Mouse (Mus musculus) liver, adult (tissue): ENCODE measurements at regions not wholly inside any gene's neighbourhood (a gene's known extent, or its start where the extent isn't known, plus 50 kb on each side); places are given as distances from the start of the nearest gene placed in this dataset.

Experiments
- GATA4 ChIP-seq: IDR thresholded peaks from 2 replicates; pipeline ENCODE4 v1.6.1; 2014; ENCODE audit warnings: mild to moderate bottlenecking, low read length; ENCODE audit not compliant: insufficient replicate concordance

DNA sequence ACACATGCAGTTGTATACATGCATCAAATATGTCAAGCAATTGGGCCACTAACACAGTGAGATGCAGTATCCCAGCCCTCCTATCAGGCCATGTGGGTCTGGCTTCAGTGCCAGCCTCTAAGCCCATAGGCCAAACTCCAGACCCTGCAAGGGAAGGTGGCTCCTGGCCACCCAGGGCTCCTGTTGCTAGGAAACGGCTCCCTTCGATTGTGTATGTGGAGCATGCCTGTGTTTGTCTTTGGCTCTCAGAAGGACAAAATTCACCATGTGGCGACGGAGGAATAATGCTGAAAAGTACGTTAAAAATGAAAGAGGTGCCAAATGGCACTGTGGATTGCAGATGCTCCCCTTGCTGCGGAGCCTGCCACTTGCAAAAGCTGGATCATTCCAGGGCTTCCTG, 249.4 kb upstream of the Mki67 start:
- no peak for TF ChIP-seq GATA4

DNA sequence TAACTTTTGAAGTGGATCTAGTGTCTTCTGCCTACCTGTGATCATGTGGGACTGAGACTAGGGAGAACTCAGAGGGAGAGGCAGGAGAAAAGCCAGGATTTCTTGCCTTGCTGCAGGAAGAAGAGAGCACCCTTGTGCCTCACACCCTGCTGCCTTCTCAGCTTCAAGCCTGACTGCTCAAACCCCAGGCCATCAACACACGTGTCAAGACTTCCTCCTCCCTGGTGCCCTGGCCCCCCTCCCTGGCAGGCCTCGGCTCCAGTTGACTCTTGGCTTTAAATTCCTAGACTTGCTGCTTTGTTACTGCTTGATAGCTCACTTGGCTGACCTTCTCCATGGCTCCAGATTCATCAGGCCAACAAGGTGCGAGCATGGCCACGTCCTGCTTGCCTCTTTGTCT, 250.1 kb upstream of the Mki67 start:
- TF ChIP-seq GATA4, result no peak

DNA sequence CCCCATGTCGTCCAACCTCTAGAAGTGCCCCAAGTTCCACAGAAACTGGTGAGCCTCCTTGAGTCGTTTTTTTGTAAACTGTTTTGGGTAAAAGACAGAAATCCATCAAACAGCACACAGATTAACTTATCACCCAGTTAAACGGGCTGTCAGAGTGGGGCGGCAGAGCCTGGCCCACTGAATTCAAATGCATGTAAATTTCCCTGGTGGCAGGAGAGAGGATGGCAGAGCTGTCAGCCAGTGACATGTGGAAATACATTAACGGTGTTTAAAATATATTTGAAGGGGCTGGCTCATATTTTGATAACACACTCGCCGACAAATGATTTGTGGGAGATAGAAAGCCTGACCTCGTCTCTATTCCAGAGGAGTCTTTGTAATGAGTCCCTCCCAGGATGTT, 252.5 kb upstream of the Mki67 start:
- TF ChIP-seq GATA4, result no peak

DNA sequence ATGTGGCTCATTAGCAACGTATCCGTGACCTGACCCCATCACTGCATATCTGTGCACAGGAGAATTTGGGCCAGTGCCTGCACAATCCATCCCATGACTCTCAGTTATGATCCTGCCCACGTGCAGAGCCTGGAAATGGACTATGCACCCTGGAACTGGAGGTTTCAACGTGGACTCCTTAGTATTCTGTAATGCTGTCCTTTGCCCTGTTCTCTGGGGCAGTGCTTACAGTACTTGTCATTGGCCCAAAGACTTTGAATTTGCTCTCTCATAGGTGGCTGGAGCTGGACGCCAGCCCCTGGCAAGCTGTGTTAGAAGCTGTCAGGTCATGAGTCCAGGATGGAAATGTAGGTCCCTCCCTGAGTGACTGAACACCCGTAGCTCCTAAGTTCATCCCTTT, 269.9 kb upstream of the Mki67 start:
- TF ChIP-seq GATA4, result no peak

DNA sequence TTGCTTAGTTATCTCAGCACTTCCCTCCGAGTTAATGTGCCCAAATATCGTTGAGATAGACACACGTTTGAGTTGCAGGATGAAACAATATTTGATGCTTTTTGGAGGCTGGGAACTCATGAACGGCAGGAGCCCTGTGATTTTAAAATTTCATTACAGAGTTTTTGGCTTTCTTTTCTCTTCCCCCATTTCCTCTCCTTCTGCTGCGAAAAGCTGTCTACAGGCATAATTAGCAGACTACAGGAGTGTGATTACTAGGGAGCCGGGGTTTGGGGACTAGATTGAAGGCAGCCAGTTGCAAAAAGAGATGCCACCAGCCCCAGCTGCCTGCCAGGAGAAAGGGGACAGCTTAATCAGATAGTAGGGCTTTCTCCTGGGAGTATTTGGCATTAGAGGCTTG, 274.2 kb upstream of the Mki67 start:
- TF ChIP-seq GATA4, result no peak

DNA sequence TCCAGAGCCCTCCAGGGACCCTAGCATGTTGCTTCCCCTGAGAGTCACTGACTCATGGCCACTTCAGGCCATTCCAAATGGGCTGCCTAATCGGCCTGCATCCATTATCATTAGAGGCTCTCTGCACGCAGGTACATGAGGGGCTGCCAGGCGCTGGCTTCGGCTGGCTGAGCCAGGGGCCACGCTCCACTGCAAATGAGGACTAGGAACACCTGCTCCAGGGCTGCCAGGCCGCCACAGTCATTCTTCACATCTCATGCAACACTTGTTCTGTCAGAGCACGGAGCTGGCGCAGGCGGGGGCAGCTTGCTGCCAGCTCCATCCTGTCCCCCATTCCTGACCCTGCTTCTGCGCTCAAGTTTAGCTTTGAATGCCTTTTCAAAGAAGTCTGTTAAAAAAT, 280.7 kb upstream of the Mki67 start:
- TF ChIP-seq GATA4, result no peak

DNA sequence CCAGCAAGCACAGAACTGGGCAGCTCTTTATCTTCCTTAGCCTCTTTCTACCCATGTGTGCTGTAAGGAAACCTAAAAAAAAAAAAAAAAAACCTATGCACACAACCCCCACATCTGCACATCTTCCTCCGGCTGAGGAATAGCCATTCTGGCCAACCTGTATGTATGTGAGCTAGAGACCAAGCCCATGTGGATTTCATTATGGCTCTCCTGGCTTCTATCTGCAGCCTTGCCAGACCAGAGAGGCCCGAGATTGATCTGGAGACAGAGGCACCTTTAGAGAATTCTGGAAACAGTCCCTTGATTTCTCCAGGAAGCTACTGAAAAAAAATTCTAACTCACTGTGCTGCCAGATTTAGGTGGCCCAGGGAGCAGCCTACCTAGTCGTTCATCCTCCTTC, 281.5 kb upstream of the Mki67 start:
- TF ChIP-seq GATA4, result no peak

DNA sequence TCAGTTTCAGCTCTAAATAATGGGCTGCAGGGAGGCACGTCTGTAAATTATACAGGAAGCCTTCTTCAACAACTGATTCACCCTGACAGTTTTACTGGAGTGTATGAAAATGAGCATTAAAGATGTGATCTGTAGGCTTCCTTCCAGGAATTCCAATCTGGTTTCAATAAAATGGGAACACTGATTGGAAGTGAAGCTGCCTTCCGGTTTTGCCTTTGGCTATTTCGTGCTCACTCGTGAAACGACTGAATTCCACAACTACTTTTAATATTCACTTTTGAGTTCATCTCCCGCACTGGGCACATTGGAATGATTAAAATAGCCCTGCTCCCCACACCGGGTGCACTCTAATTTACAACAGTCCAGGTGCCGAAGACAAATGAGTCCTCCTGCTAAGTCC, 286.2 kb upstream of the Mki67 start:
- no peak for TF ChIP-seq GATA4

DNA sequence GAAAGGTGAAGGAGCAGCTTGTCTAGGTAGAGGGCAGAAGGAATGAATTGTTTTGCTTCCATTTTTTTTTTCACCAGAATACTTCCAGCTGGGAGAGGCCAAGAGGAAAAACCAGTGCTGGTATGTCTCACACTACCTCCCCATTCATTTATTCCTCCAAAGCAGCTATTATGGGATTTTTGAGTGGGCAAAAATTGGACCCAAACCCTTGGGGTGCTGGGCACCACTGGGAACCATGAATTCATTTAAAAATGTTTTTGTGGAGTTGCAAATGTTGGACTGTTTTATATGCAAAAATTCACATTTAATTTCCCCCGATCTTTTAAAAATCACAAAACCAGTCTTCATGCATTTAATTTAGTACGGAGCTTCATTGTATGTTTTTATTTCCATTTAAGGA, 287.1 kb upstream of the Mki67 start:
- no peak for TF ChIP-seq GATA4

DNA sequence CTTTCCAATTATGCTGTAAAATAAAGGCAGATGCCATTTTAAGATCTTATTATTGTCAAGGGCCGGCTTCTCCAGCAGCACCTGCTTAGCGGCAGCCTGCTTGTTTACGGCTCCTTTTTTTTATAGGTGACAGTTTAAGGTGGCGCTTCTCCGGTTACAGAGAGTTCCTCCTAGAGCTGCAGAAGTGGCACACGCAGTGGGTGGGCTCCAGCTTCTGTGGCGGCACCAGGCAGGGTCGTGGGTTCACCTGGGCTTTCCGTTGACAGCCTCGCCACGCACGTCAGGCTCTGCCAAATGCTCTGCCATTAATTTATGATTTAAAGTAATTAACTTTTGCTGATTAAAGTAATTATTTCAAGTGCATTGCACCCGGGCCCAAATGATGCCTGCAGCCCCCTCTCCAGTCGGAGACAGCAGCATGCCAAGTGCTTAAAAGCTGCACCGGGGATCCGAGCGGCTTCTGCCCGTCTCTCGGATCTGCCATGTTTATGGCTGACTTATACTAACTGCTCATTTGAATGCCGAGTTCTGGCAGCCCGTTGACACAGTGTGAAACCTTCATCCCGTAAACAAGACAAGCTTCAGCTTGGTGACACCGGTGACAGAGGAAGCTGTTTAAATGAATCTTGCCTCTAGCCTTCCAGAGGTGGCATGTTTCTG, 291.8 kb upstream of the Mki67 start:
- TF ChIP-seq GATA4, result no peak

DNA sequence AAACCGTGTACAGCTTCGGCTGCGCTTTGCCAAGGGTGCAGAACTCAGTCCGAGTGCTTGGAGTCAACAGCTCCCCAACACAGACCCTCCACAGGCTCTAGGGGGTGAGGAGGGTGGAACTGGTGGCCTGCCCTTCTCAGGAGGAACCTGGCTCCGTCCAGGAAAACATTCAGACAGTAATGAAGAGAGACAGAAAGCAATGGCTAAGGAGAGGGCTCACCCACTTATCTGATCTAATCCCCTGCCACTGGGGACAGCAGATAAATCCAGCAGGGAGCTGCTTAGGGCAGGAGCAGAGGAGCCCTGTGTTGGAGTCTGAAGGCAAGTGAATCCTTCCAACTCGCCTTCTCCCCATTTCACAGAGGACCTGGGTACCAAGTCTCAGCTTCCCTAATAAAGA, 292.3 kb upstream of the Mki67 start:
- TF ChIP-seq GATA4, result no peak

DNA sequence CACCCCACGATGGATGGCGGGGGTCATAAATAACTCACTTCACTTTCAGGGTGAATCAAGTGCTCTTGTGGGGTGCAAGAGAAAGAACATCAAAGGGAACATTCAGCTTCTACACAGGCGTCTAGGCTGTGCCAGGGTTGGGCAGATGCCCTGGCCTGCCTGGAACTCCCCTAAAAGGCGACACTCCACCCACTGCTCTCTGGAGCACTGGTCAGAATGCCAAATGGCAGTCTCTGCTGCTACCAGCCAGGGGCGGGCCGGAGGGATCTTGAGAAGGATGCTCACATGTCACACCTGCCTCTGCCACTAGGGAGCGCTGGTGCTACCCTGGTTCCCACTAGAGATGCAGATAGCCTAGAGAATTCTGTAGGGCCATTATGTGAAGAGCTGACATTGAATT, 293.9 kb upstream of the Mki67 start:
- no peak for TF ChIP-seq GATA4

DNA sequence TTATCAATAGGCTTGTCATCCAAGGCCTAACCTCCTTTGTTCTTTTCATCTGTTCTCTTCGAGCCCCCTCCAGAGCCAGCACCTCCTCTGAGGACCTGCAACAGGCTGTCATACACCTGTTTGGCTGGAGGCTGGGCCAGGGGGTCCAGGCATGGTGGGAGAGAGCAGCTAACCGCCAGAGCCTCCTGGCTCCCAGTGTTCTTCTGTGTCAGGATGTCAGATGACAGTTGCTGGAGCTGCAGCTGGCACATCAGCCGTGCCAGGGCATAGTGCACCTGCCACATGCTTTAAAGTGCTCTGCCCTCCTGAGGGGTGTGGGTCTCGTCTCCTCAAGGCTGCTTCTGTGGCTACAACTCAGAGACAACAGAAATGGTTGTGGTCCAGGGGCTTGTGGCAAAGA, 298.5 kb upstream of the Mki67 start:
- TF ChIP-seq GATA4, result no peak

DNA sequence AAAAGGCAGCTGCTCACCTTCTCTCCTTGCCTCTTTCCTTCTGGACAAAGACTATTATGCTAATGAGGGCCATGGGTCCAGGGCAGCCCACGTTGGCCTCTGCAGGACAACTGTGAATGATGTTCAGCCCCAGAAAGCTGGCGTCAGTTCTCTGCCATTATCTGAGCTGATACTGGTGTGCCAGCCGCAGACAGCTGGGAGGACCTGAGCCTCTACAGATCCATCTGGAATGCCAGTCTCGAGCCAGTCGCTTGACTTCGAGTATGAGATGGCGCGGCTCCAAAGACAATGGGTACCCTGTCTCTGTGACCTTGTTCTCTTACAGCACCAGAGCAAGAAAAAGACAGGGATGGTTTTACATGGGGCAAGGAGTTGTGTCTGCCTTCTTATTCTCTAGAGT, 300.8 kb upstream of the Mki67 start:
- TF ChIP-seq GATA4, result no peak

DNA sequence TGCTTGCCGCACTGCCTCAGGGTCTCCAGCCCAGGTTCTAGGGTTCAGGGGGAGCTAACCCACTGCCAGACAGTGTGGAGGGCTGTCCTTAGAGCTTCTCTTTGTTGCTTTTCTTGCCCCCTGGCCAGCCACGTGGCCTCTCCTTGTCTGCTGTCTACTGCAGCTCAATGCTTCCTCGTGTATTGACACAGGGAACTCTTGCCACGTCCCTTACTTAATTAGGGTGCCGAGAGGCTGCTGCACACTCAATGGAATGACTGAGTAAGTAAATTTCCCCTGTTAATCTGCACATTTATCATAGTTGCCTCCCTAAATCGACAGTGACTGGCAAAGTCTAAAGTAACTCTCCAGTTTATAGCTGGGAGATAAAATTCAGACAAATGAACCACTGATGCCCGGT, 304.4 kb upstream of the Mki67 start:
- TF ChIP-seq GATA4, result no peak

DNA sequence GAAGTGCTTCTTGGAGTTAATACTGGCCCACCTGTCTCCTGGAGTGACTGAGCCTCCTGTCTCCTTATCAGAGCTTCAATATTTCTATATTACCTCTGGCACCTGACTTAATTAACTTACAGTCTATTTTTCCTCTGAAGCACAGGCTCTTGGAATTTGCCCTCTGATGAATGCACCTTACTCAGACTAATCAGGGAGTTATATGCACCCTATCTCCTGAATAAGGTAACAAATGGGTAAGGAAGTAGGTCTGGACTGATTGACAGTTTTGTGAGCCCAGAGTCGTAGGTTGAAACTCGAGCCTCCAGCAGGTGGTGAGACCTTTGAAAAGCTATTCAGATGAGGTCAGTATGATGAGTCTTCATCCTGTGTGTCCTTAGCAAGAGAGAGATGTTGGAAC, 304.9 kb upstream of the Mki67 start:
- no peak for TF ChIP-seq GATA4

DNA sequence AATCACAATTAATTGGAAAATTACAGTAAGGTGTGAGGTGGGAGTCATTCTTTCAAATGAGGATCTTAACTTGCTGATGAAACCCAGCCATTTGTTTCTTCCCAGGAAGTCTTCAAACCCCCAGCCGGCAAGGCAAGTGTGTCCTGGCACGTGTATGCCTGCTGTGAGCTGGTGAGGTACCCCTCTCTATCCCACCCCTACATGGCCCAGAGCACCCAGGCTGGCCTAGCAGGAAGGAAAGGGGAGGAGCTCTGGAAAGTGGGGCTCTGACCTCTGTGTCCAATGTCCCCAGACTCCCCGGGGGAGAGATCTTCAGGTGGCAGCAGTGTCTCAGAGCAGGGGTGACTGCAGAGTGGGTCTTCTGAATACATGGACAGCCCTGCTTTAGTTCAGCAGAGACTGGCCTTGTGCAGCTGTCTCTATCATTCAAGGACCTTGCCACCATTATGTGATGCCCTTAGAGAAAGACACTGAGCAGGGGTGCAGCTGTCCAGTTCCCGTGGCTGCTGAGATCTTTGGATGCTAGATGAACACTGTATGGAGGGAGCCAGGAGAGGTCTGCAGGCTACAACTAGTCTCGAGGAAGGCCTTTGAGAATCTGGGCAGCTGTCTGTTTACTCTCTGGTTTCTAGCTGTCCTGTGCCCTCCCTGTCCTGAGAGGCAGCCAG, 306.8 kb upstream of the Mki67 start:
- TF ChIP-seq GATA4, result no peak
